Mouse (Mus musculus): ENCODE data around the gene Slc25a5.
"Not testable (repeated sequence)": the region's sequence is repeated elsewhere in the genome, so short reads cannot be mapped to it uniquely, and the experiment has no call there.

Slc25a5 gene

GRCm38 (mm10) chrX:36795424-36796162, at the start of gene Slc25a5:
Gene Slc25a5 (plus strand): TSS chrX:36795651.
- DNase-seq (ENCODE audit: low spot score in 2 of 2): peak; percentile 81 to 82

- no peak for DNase-seq (ENCODE audit: low spot score in 2 of 2)
Observed at GRCm38 (mm10) chrX:36746789-36747188, 48.7 kb upstream of the Slc25a5 start.

GRCm38 (mm10) chrX:36748573-36748972, 46.9 kb upstream of the Slc25a5 start:
- no peak for DNase-seq (ENCODE audit: low spot score in 2 of 2)

- DNase-seq (ENCODE audit: low spot score in 2 of 2): no peak
Observed at GRCm38 (mm10) chrX:36749281-36749785, 46.1 kb upstream of the Slc25a5 start.

GRCm38 (mm10) chrX:36750591-36750990, 44.9 kb upstream of the Slc25a5 start:
- no peak for DNase-seq (ENCODE audit: low spot score in 2 of 2)

- no peak for DNase-seq (ENCODE audit: low spot score in 2 of 2)
Observed at GRCm38 (mm10) chrX:36752586-36752985, 42.9 kb upstream of the Slc25a5 start.

GRCm38 (mm10) chrX:36757796-36758472, 37.5 kb upstream of the Slc25a5 start:
- peak; percentile 62 for DNase-seq (ENCODE audit: low spot score in 2 of 2)

GRCm38 (mm10) chrX:36758566-36758965, 36.9 kb upstream of the Slc25a5 start:
- DNase-seq (ENCODE audit: low spot score in 2 of 2): no peak

GRCm38 (mm10) chrX:36760946-36761635, 34.4 kb upstream of the Slc25a5 start:
- peak; percentile 49 to 58 for DNase-seq (ENCODE audit: low spot score in 2 of 2)

- no peak for DNase-seq (ENCODE audit: low spot score in 2 of 2)
Observed at GRCm38 (mm10) chrX:36762289-36762688, 33.2 kb upstream of the Slc25a5 start.

- no peak for DNase-seq (ENCODE audit: low spot score in 2 of 2)
Observed at GRCm38 (mm10) chrX:36762894-36763293, 32.6 kb upstream of the Slc25a5 start.

GRCm38 (mm10) chrX:36763298-36763933, 32.0 kb upstream of the Slc25a5 start:
- no peak for DNase-seq (ENCODE audit: low spot score in 2 of 2)

GRCm38 (mm10) chrX:36763934-36764317, 31.5 kb upstream of the Slc25a5 start:
- DNase-seq (ENCODE audit: low spot score in 2 of 2): no peak

- no peak for DNase-seq (ENCODE audit: low spot score in 2 of 2)
Observed at GRCm38 (mm10) chrX:36767386-36767785, 28.1 kb upstream of the Slc25a5 start.

- DNase-seq (ENCODE audit: low spot score in 2 of 2): no peak
Observed at GRCm38 (mm10) chrX:36772591-36772990, 22.9 kb upstream of the Slc25a5 start.

GRCm38 (mm10) chrX:36775520-36775919, 19.9 kb upstream of the Slc25a5 start:
- no peak for DNase-seq (ENCODE audit: low spot score in 2 of 2)

GRCm38 (mm10) chrX:36777694-36778093, 17.8 kb upstream of the Slc25a5 start:
- no peak for DNase-seq (ENCODE audit: low spot score in 2 of 2)

- DNase-seq (ENCODE audit: low spot score in 2 of 2): no peak
Observed at GRCm38 (mm10) chrX:36789360-36789759, 6.1 kb upstream of the Slc25a5 start.

- DNase-seq (ENCODE audit: low spot score in 2 of 2): no peak
Observed at GRCm38 (mm10) chrX:36794571-36794970, 880 bp upstream of the Slc25a5 start.

- DNase-seq (ENCODE audit: low spot score in 2 of 2): peak; percentile 66 to 84
Observed at GRCm38 (mm10) chrX:36796163-36796581, 721 bp downstream of the Slc25a5 start.

GRCm38 (mm10) chrX:36796734-36797133, 1.3 kb downstream of the Slc25a5 start:
- not testable (repeated sequence) for DNase-seq (ENCODE audit: low spot score in 2 of 2)
